Mouse (Mus musculus) stomach, embryonic 14.5 days (tissue): ENCODE results near the gene Aldh1a3. TPM values are rescaled to one million over a fixed set of nuclear protein-coding genes. Genes with fewer than 3 reads are reported as not detected.

Experiments used
- ATAC-seq: fragments of 200-750 bp; cut with Nextera tagmentation; 2 replicates; pipeline ENCODE4 v1.8.0; 2017; ENCODE audit warnings: low read depth, moderate TSS enrichment; ENCODE audit not compliant: insufficient number of reproducible peaks, insufficient read depth, low FRiP score
- H3K27ac ChIP-seq: fragments of 300-500 bp; sonication (generic); 2 replicates; pipeline ENCODE4 v1.5.1; 2014; ENCODE audit warnings: mild to moderate bottlenecking, low read length, moderate library complexity, mixed read lengths
- H3K27me3 ChIP-seq: fragments of 300-500 bp; sonication (generic); 2 replicates; pipeline ENCODE4 v1.6.1; 2014; ENCODE audit warnings: low read length, control low read depth, mixed read lengths; ENCODE audit not compliant: control insufficient read depth, insufficient read depth
- H3K36me3 ChIP-seq: fragments of 300-500 bp; sonication (generic); 2 replicates; pipeline ENCODE4 v1.6.1; 2014; ENCODE audit warnings: mild to moderate bottlenecking, control low read depth, low read length, moderate library complexity, mixed read lengths; ENCODE audit not compliant: control insufficient read depth, insufficient read depth
- H3K4me1 ChIP-seq: fragments of 300-500 bp; sonication (generic); 2 replicates; pipeline ENCODE4 v1.6.1; 2014; ENCODE audit warnings: low read length, control low read depth, mixed read lengths; ENCODE audit not compliant: control insufficient read depth, insufficient read depth
- H3K4me2 ChIP-seq: fragments of 300-500 bp; sonication (generic); replicated peaks from 2 replicates; pipeline ENCODE4 v1.6.1; 2014; ENCODE audit warnings: low read depth, low read length, control low read depth
- H3K4me3 ChIP-seq: fragments of 300-500 bp; sonication (generic); 2 replicates; pipeline ENCODE4 v1.5.1; 2014; ENCODE audit warnings: low read depth, low read length, control low read depth
- H3K9ac ChIP-seq: fragments of 300-500 bp; sonication (generic); replicated peaks from 2 replicates; pipeline ENCODE4 v1.6.1; 2014; ENCODE audit warnings: low read depth, mild to moderate bottlenecking, control low read depth, low read length, moderate library complexity, mixed read lengths
- H3K9me3 ChIP-seq: fragments of 300-500 bp; sonication (generic); 2 replicates; pipeline ENCODE4 v1.6.1; 2016; ENCODE audit warnings: low read depth, low read length, control low read depth; ENCODE audit not compliant: control insufficient read depth
- WGBS: fragments of 180-500 bp; shearing (Covaris S2); extraction: QIAGEN DNeasy Blood & Tissue Kit; methylation state at CpG from one replicate; pipeline ENCODE4 v1.1.7; 2014; 5-methylcytosine and 5-hydroxymethylcytosine counted together
- polyA plus RNA-seq: library from polyadenylated mRNA; unstranded; fragments of >200 nt; fragmentation: Nextera tagmentation; extraction: Ambion mirVana; gene quantifications from 2 replicates; pipeline ENCODE4 v1.2.1, GENCODE M21; 2014

The Aldh1a3 gene
- polyA plus RNA-seq, 1 experiment from 2014 or later = 11.4 TPM

DNA sequence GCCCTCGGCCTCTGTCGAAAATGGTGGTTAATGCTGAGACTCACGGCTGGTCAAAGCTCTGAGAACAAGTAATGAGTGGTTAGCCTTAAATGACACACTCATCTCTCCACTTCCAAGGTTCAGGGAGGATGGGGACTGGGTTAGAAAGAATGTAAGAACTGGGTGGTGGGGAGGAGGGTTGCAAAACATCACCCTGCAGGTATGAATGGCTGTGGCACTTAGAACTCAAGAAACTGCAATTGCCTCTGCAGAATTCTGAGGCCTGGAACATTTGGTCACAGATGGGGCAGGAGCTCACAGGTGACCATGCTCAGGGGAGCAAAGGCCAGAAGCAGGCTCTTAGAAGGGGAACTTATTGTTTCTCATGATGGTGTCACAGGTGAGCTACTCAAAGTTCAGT is 68.9 kb downstream of the Aldh1a3 start:
- ATAC-seq = no peak
- no peak overlapping the region for H3K4me2 ChIP-seq
- 89% methylated on average over 3 of the region's 3 CpGs for WGBS

GRCm38 (mm10) chr7:66355791-66356522 is 71.4 kb downstream of the Aldh1a3 start:
- H3K27me3 ChIP-seq = no peaks in the 10 kb centered on the region
- ATAC-seq = no peak
- 84% methylated on average over 8 of the region's 8 CpGs for WGBS
- no peak overlapping the region for H3K4me2 ChIP-seq
- no peak overlapping the region for H3K4me3 ChIP-seq
- no peak overlapping the region for H3K9ac ChIP-seq
- H3K4me1 ChIP-seq = no peaks in the 10 kb centered on the region
- H3K27ac ChIP-seq = no peak overlapping the region
- H3K9me3 ChIP-seq = no peaks in the 10 kb centered on the region
- H3K36me3 ChIP-seq = peaks cover 3% of the 10 kb centered on the region; the same call in 1 of the 2 replicates

More for the DNA sequence above, 68.9 kb downstream of the Aldh1a3 start:
- Histone ChIP-seq H3K9me3 (no peaks in the 10 kb centered on the region), H3K4me1 (no peaks in the 10 kb centered on the region), H3K27me3 (no peaks in the 10 kb centered on the region), H3K4me3 (no peak overlapping the region), H3K9ac (no peak overlapping the region), H3K27ac (no peak overlapping the region), H3K36me3 (peaks cover 3% of the 10 kb centered on the region; the same call in 1 of the 2 replicates)

- H3K36me3 ChIP-seq = no peaks in the 10 kb centered on the region; the same call in 1 of the 2 replicates
- 40% methylated on average over 3 of the region's 3 CpGs for WGBS
- no peaks in the 10 kb centered on the region for H3K27me3 ChIP-seq
- no peaks in the 10 kb centered on the region for H3K9me3 ChIP-seq
- no peak overlapping the region for H3K4me2 ChIP-seq
- no peak overlapping the region for H3K9ac ChIP-seq
- no peak overlapping the region for H3K27ac ChIP-seq
- 0 out of 2 replicates have a peak, but pooled peaks cover 1% of the 10 kb centered on the region for H3K4me1 ChIP-seq
- ATAC-seq = no peak
- no peak overlapping the region for H3K4me3 ChIP-seq
Observed at GRCm38 (mm10) chr7:66354911-66355310, 72.4 kb downstream of the Aldh1a3 start.

DNA sequence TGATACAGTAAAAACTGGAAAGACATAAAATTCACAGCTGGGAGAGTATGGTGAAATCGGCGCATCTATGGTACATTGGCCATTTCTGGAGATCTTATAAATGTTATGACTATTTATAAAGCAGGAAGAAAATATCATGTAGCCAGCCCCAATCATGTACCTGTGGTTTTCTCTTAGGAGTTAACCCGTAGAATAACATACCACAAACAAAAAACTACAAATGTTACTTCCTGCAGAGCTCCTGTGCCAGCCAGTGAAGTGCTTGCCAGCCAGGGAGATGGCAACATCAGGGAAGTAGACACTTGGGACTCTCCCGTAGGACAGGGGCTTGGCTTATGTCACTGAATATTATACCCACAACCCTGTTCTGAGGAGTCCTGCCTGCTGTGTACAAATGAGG is 76.2 kb downstream of the Aldh1a3 start:
- Histone ChIP-seq H3K4me1 (peaks cover 9% of the 10 kb centered on the region; the same call in 1 of the 2 replicates), H3K27me3 (no peaks in the 10 kb centered on the region), H3K36me3 (no peaks in the 10 kb centered on the region), H3K27ac (no peak overlapping the region), H3K9ac (no peak overlapping the region), H3K9me3 (no peaks in the 10 kb centered on the region), H3K4me2 (no peak overlapping the region), H3K4me3 (no peak overlapping the region)
- WGBS = 88% methylated on average over 4 of the region's 4 CpGs
- no peak for ATAC-seq

DNA sequence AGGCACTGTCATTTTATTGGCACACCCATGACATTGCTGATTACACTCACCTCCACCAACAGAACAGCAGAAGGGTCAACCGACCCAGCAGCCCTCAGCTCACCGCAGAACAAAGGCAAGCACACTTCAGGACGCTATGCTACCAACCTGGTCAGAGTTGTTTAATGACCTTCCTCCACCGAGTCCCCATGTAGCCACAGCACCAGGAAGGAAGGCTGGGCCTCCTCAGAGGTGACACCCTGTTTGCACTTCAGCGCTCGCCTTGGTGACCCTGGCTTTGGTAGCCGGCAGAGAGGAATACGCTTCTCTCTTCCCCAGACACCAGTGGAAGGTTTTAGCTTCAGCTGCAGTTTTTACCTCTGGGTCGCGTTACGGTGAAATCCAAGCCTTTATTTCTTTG is 77.6 kb downstream of the Aldh1a3 start:
- H3K27ac ChIP-seq = no peak overlapping the region
- ATAC-seq = no peak
- WGBS = 44% methylated on average over 11 of the region's 11 CpGs
- peaks cover 9% of the 10 kb centered on the region; the same call in 1 of the 2 replicates for H3K4me1 ChIP-seq
- H3K4me3 ChIP-seq = no peak overlapping the region
- H3K9me3 ChIP-seq = no peaks in the 10 kb centered on the region
- H3K27me3 ChIP-seq = no peaks in the 10 kb centered on the region
- H3K9ac ChIP-seq = no peak overlapping the region
- H3K4me2 ChIP-seq = no peak overlapping the region
- no peaks in the 10 kb centered on the region for H3K36me3 ChIP-seq

- Histone ChIP-seq H3K4me2 (no peak overlapping the region), H3K36me3 (no peaks in the 10 kb centered on the region), H3K27ac (no peak overlapping the region), H3K27me3 (no peaks in the 10 kb centered on the region), H3K9me3 (no peaks in the 10 kb centered on the region), H3K4me3 (no peak overlapping the region), H3K4me1 (peaks cover 9% of the 10 kb centered on the region; the same call in 1 of the 2 replicates), H3K9ac (no peak overlapping the region)
- 83% methylated on average over 10 of the region's 10 CpGs for WGBS
- ATAC-seq = no peak
Observed at GRCm38 (mm10) chr7:66348588-66348987, 78.7 kb downstream of the Aldh1a3 start.

GRCm38 (mm10) chr7:66346959-66347663 is 80.2 kb downstream of the Aldh1a3 start:
- 36% methylated on average over 9 of the region's 9 CpGs for WGBS
- H3K4me3 ChIP-seq = no peak overlapping the region
- H3K4me1 ChIP-seq = peaks cover 9% of the 10 kb centered on the region; the same call in 1 of the 2 replicates
- H3K27ac ChIP-seq = no peak overlapping the region
- no peaks in the 10 kb centered on the region for H3K36me3 ChIP-seq
- H3K9ac ChIP-seq = no peak overlapping the region
- 0 out of 2 replicates have a peak, but pooled peaks have one; percentile 53 for ATAC-seq
- no peaks in the 10 kb centered on the region for H3K27me3 ChIP-seq
- no peaks in the 10 kb centered on the region for H3K9me3 ChIP-seq
- no peak overlapping the region for H3K4me2 ChIP-seq

DNA sequence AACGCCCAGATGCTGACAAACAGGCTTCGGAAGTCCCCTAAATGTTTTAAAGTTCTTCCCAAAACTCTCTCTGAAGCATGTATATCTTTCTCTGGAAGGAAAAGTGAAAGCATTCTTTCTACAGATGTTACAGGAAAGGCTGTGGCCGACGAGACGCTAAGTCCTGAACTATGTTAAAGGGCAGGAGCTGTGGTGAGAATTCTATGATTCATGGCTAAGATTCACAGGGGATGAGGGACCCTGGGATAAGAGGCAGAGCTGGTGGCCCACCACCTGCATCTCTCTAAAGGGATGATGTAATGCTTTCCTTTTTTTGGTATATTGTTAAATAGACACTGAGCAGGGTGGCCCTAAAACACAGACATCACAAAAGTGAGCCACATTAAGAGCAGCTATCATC is 84.0 kb downstream of the Aldh1a3 start:
- WGBS = 71% methylated on average over 5 of the region's 5 CpGs
- Histone ChIP-seq H3K27ac (no peak overlapping the region), H3K27me3 (no peaks in the 10 kb centered on the region), H3K4me3 (no peak overlapping the region), H3K36me3 (no peaks in the 10 kb centered on the region), H3K4me2 (no peak overlapping the region), H3K4me1 (peaks cover 18% of the 10 kb centered on the region), H3K9ac (no peak overlapping the region), H3K9me3 (no peaks in the 10 kb centered on the region)
- ATAC-seq = no peak
